Mouse (Mus musculus) gastrocnemius, postnatal 36 days (tissue): ENCODE measurements at regions not wholly inside any gene's neighbourhood (a gene's known extent, or its start where the extent isn't known, plus 50 kb on each side); places are given as distances from the start of the nearest gene placed in this dataset.

Experiments used
- DNase-seq, 2 experiments: peaks; one replicate each; pipeline ENCODE4 v3.0.0; 2022
- intact Hi-C: fragments of 180-260 bp; cut with DNase I; formaldehyde crosslinking; loops from one replicate; pipeline ENCODE4 v1.15.1; 2025

- no peak for DNase-seq
- intact Hi-C loops = no loop called here
Observed at GRCm38 (mm10) chr4:81988796-81989195, 546.2 kb upstream of the Mpdz start.

DNA sequence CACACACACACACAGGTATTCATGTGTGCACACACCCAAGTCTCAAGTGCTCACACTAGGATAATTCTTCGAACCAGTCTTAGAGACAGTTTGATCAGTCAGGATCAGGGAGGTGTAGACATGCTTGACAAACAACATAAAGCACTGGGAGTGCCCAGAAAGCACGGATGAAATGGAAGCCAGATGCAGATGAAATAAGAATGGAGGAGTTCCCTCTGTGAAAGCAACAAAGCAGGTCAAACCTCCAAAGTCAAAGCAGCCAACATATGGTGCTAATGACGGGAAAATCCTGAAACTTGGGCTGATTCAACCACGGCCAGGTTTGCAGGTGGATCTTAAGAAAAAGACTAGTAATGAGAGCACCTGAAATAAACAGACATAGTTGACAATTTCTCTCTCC lies 544.0 kb upstream of the Mpdz start:
- DNase-seq = no peak
- intact Hi-C loops = no loop called here

DNA sequence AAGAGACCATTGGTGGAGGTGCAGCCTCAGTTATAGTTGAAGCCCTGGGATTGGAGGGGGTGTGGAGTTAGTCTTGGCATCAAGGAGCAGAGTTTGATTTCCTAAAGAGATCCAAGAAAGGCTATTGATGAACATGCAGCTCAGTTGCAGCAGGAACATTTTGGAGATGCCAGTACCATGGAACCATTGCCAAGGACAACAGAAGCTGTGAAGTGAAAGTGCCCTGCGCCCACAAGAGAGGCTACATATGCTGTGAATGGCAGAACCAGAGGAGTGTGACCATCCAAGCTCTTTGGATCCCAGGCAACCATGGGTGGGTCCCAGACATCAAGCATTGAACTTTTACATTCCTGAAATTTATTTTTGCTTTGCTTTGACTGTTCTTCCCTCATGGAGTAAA lies 539.2 kb upstream of the Mpdz start:
- intact Hi-C loops = no loop called here

GRCm38 (mm10) chr4:81970472-81970871 lies 527.9 kb upstream of the Mpdz start:
- intact Hi-C loops = no loop called here
- DNase-seq = peak in 1 of 2 experiments; percentile 25

More for the DNA sequence above, 539.2 kb upstream of the Mpdz start:
- DNase-seq = no peak

GRCm38 (mm10) chr4:81969621-81970115 lies 527.1 kb upstream of the Mpdz start:
- intact Hi-C loops = no loop called here
- no peak for DNase-seq

DNA sequence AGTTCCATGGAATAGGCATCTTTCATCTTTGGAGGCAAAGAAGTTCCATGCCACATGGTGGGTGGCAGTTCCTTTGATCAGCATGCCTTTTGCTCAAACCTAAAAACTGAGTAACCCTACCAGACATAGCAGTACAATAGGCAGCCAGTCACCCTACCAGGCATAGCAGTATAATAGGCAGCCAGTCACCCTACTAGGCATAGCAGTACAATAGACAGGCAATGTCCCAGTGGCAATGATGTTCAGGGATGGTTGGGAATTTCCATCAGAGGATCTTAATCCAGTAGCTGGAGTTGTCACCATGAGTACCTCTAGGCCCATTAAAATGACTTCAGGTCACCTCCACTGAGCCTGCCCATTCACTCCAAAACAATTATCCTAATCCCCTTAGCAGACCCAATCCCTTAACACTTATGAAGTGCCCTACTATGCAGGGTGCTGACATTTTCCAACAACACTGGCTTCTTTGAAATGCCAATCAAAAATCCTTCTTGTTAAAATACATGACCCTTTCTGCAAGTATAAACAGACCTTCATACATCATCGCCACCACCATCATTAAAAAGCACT lies 523.5 kb upstream of the Mpdz start:
- no peak for DNase-seq
- intact Hi-C loops = no loop called here

GRCm38 (mm10) chr4:81963112-81963511 lies 520.5 kb upstream of the Mpdz start:
- intact Hi-C loops = no loop called here
- no peak for DNase-seq

- intact Hi-C loops = no loop called here
- no peak for DNase-seq
Observed at GRCm38 (mm10) chr4:81962586-81962985, 520.0 kb upstream of the Mpdz start.

DNA sequence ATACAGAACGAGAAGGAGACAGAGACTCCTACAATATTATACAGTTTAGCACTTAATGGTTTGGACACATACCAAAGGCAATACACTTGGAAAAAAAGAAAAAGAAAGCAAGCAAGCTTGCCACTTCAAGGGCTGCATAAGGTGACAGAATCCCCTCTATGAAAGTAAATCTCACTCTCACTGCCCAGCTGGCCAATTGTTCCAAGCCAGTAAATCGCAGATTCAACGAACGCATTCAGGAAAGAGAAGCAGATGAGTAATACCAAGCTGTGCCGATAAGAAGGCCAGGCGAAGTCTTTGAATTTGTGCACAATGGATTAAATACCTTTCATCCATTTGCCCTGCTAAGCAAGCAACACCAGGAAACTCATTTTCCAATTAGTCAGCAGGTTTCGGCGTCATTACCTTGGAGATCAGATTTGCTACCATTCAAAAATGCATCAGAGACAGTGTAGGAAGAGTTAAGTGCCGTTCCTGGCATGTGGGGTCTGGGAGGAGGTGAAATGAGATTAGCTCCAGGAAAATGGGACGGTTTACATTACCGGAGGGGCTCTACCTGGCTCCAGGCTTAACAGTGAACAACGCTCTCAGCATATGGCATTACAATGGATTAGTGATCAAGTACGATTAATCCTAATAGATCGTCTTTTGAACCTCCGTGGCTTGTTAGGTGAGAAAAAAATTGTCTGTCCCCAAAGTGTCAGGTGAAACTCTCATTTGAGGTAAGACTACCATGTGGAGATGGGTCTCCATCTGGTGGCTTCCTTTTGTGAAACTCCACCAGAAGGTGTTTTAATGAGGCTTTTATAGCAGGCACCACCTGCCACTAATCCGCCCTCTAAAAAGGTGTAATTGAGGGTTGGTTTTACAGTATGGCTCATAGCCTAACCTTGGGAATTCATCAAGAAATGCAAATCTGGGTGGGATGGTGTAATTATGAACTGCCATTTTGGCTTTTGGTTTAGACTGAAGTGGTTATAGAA lies 518.2 kb upstream of the Mpdz start:
- DNase-seq = no peak
- intact Hi-C loops = no loop called here

GRCm38 (mm10) chr4:81956926-81957694 lies 514.5 kb upstream of the Mpdz start:
- intact Hi-C loops = no loop called here
- no peak for DNase-seq

DNA sequence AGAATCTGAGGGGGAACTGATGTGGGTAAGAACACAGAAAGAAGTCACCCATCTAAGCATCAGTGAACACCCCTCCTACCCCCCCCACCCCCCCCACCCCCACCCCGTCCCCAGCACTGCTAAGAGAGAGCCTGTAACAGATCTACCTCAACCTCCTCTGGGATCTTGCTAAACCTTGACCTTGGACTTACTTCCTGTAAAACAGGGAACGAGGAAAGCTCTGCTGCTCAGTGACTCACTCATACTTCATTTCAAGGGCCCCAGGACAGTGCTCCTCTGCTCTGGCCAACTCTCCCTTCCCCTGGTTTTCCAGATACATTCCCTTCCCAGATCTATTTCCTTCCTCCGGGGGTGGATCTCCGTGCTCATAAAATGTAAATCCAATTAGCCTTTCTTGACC lies 510.4 kb upstream of the Mpdz start:
- intact Hi-C loops = no loop called here
- no peak for DNase-seq

DNA sequence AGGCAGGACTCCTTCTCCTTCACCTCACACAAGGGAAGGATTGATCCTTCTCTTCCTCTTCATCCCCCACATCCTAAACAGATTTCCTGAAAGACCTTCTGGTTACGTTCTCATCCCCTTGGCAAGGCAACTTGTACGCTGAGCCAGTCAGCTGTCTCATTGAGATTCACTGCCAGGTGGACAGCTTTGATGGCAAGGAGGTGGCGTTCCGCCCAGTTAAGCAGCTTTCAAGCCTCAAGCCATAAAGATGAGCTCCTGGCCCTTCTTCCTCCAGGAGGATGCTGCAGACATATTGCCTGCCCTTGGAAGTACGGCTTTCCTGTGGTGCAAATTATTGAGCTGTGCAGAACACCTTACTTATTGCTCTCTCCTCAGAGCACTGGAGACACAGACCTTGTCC lies 494.8 kb upstream of the Mpdz start:
- peak; percentile 49 to 51 for DNase-seq
- intact Hi-C loops = no loop called here

DNA sequence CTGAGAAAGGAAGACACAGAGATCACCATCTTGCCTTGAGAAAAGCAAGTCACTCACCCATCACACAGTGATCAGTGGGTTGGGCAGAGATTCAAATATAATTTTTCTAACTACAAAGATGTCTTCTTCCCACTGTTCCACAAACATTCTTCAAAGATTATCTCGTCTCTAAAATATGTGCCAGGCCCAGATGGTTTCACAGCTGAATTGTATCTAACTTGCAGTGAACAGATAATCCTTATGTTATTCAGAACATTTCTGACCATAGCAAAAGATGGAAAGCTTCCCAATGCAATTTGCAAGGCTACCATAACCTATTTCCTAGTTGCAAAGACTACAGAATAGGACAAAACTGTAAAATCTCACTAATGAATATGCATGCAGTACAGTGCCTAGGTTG lies 488.3 kb upstream of the Mpdz start:
- no peak for DNase-seq
- intact Hi-C loops = no loop called here

DNA sequence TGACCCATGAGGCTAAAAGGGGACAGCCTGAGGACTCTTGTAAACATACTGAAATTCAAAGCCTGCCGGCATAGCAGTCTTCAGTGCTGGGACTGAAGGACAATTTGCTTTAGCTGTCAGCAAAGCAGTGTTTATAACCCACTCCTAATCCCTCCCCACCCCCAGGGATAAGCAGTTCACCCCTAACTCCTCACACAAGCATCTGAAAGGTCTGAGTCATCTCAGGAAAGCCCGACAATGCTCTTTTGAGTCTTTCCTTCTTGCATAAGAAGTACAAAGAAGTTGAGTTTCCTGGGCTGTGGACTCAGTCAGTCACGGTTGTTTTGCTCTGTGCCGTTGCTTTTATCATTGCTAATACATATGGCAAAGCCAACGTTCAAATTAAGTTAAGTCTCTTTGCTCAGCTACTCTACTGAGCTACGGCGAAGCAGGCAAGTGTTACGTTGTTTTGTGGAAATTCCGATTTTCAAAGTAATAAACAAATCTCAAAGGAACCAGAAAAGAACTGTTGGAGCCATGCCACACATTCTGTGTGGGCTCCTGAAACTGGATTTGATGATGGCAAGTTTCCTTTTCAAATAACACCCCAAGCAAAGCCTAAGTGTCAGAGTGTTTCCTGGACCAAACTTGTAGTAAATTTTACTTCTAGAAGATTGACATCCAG lies 486.1 kb upstream of the Mpdz start:
- intact Hi-C loops = no loop called here
- no peak for DNase-seq

- DNase-seq = no peak
- intact Hi-C loops = no loop called here
Observed at GRCm38 (mm10) chr4:81927176-81927714, 484.6 kb upstream of the Mpdz start.

DNA sequence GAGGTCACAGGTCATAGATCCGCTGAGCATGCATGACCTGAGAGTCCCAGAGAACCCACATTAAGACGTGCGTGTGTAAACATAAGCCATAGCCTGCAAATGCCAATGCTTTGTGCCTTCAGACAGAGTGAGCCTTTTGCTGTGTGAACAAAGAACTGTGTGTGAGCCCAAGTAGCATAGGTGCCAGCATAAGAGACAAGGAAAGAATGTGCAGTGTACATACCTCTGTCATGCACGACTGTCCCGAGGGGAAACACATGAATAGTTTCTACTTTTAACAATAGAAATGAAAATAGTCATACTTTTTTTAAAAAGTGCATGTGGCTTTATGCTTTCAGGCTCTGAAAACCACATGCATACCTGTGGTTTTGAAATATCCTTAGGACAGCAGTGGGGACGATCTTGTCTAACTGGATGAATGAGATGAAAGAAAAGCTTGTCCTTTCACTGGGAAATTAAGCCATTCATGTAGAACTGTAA lies 484.1 kb upstream of the Mpdz start:
- DNase-seq = no peak
- intact Hi-C loops = no loop called here

DNA sequence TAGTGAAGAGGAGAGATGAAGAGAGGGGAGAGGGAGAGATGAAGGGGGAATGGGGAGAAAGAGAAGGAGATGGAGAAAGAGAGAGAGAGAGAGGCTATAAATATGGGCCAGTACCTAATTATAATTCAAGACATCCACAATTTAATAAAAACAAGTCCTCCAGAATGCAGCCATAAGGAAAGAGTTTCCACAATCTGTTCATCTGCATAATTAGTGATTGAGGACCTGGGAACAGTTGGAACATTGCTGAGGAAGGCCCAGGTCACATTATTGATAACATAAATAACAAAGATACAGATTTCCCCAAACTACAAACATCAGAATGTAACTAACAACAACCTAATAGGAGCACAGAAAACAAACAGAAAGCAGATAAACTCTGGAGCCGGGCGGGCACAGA lies 483.0 kb upstream of the Mpdz start:
- no peak for DNase-seq
- intact Hi-C loops = no loop called here

GRCm38 (mm10) chr4:81924120-81924519 lies 481.5 kb upstream of the Mpdz start:
- intact Hi-C loops = no loop called here
- no peak for DNase-seq

GRCm38 (mm10) chr4:81922876-81923275 lies 480.3 kb upstream of the Mpdz start:
- intact Hi-C loops = no loop called here
- DNase-seq = no peak

DNA sequence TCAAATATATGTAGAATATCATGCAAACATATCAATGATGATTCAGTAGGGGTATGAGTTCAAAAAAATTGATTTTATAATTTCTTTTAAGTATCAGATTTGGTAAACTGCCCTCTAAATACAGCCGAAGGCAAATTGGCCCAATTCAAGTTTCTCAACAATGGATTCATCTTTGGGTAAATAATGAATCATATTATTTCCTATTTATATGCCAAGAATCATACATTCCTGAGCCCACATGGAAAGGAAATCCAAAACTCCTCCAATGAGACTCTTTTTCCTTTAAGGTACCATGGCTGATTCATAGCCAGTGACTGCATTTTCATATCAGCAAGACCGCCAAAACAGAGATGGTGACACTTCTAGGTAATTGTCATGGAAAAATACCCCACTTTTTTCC lies 472.4 kb upstream of the Mpdz start:
- DNase-seq = no peak
- intact Hi-C loops = no loop called here
